Mouse (Mus musculus) intestine, embryonic 14.5 days (tissue): ENCODE results near the gene Hps5. TPM values are rescaled to one million over a fixed set of nuclear protein-coding genes. Genes with fewer than 3 reads are reported as not detected.
"Not testable (repeated sequence)": the region's sequence is repeated elsewhere in the genome, so short reads cannot be mapped to it uniquely, and the experiment has no call there.

Experiments
- ATAC-seq: fragments of 200-750 bp; cut with Nextera tagmentation; replicated peaks from 2 replicates; pipeline ENCODE4 v1.8.0; 2017; ENCODE audit warnings: low read depth, moderate number of reproducible peaks, moderate TSS enrichment, moderate library complexity; ENCODE audit not compliant: low FRiP score, low TSS enrichment
- DNase-seq: peaks from one replicate; pipeline ENCODE4 v3.0.0-alpha.2; 2018; ENCODE audit warnings: low spot score
- H3K27ac ChIP-seq: fragments of 300-500 bp; sonication (generic); 2 replicates; pipeline ENCODE4 v1.5.1; 2014; ENCODE audit warnings: low read depth, mild to moderate bottlenecking, control low read depth
- H3K27me3 ChIP-seq: fragments of 300-500 bp; sonication (generic); replicated peaks from 2 replicates; pipeline ENCODE4 v1.6.1; 2014; ENCODE audit warnings: low read length, control low read depth; ENCODE audit not compliant: control insufficient read depth, insufficient read depth
- H3K36me3 ChIP-seq: fragments of 300-500 bp; sonication (generic); 2 replicates; pipeline ENCODE4 v1.6.1; 2014; ENCODE audit warnings: low read length, control low read depth; ENCODE audit not compliant: control insufficient read depth, insufficient read depth
- H3K4me1 ChIP-seq: fragments of 300-500 bp; sonication (generic); replicated peaks from 2 replicates; pipeline ENCODE4 v1.6.1; 2014; ENCODE audit warnings: low read length, control low read depth, mixed read lengths; ENCODE audit not compliant: control insufficient read depth, insufficient read depth
- H3K4me2 ChIP-seq: fragments of 300-500 bp; sonication (generic); 2 replicates; pipeline ENCODE4 v1.6.1; 2014; ENCODE audit warnings: low read length
- H3K4me3 ChIP-seq: fragments of 300-500 bp; sonication (generic); 2 replicates; pipeline ENCODE4 v1.5.1; 2014; ENCODE audit warnings: low read depth, low read length, control low read depth, mixed read lengths
- H3K9ac ChIP-seq: fragments of 300-500 bp; sonication (generic); 2 replicates; pipeline ENCODE4 v1.6.1; 2014; ENCODE audit warnings: mild to moderate bottlenecking, low read length
- H3K9me3 ChIP-seq: fragments of 300-500 bp; sonication (generic); 2 replicates; pipeline ENCODE4 v1.6.1; 2016; ENCODE audit warnings: low read length, control low read depth; ENCODE audit not compliant: control insufficient read depth
- WGBS: fragments of 180-500 bp; shearing (Covaris S2); extraction: QIAGEN DNeasy Blood & Tissue Kit; methylation state at CpG from one replicate; pipeline ENCODE4 v1.1.7; 2014; 5-methylcytosine and 5-hydroxymethylcytosine counted together
- polyA plus RNA-seq: library from polyadenylated mRNA; unstranded; fragments of >200 nt; fragmentation: Nextera tagmentation; extraction: Ambion mirVana; gene quantifications from 2 replicates; pipeline ENCODE4 v1.2.1, GENCODE M21; 2014

The Hps5 gene
- polyA plus RNA-seq, 1 experiment from 2014 or later, result 18.8 TPM

DNA sequence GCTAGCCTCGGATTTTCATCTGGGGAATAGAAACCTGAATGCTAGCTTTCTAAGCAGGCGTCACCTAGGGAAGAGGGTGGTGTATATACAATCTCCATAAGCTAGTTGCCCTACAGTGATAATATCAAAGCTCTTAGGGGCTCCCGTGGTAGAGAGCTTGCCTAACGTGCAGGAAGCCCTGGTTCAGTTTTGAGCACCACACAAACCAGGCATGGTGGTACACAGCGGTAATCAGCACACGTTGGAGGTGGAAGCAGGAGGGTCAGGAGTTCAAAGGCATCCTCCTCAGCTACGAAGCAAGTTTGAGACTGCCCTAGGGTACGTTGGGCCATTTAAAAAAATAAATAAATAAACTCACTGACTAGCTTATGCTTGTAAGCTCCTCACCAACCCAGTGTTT is 35.8 kb upstream of the Hps5 start:
- 83% methylated on average over 8 of the region's 8 CpGs for WGBS
- no peak overlapping the region for H3K9ac ChIP-seq
- H3K4me1 ChIP-seq, result peaks cover 8% of the 10 kb centered on the region
- no peak overlapping the region for H3K4me3 ChIP-seq
- DNase-seq (no peak), ATAC-seq (no peak)
- H3K36me3 ChIP-seq, result no peaks in the 10 kb centered on the region
- no peak overlapping the region for H3K27ac ChIP-seq
- H3K4me2 ChIP-seq, result no peak overlapping the region
- H3K9me3 ChIP-seq, result no peaks in the 10 kb centered on the region
- no peaks in the 10 kb centered on the region for H3K27me3 ChIP-seq

- DNase-seq (no peak), ATAC-seq (no peak)
- Histone ChIP-seq H3K36me3 (no peaks in the 10 kb centered on the region), H3K4me3 (no peak overlapping the region), H3K27me3 (no peaks in the 10 kb centered on the region), H3K4me1 (peaks cover 8% of the 10 kb centered on the region), H3K4me2 (no peak overlapping the region), H3K9ac (no peak overlapping the region), H3K27ac (no peak overlapping the region), H3K9me3 (no peaks in the 10 kb centered on the region)
- 62% methylated on average over 13 of the region's 13 CpGs for WGBS
Observed at GRCm38 (mm10) chr7:46830799-46831590, 35.1 kb upstream of the Hps5 start.

DNA sequence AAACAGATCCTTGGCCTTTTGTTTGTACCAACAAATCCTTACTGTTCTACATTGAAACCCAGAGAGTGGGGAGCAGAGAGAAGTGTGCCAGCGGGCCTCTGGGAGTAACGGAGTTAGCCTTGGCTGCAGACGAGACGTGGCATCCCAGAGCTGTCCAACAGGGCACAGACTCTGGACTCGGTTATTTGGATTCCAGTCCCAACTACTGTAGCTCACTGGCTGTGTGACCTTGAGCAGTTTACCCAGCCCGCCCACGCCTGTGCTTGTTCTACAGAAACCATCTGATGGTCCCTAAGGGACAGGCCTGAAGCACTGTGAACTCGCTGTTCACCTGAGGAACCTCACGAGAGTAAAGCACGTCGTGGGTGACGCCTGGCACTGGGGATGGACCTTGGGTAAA is 34.0 kb upstream of the Hps5 start:
- Histone ChIP-seq H3K9me3 (no peaks in the 10 kb centered on the region), H3K36me3 (no peaks in the 10 kb centered on the region)
- ATAC-seq, result no peak

DNA sequence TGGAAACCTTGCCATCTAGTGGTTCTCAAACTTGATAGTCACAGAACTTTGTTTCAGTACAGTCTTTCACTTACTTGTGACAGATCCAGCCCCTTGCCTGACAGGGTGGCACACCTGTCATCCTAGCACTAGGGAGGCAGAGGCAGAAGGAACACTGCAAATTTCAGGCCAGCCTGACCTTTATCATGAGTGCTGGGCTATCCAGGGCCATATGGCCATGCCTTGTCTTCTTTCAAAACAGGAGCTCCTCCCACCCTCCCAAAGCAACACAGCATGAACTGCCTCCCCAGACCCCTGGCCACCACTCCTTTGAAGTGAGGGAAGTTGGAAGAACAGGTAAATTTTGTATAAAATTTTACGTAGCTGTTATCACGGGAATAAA is 31.9 kb upstream of the Hps5 start:
- Histone ChIP-seq H3K27me3 (no peaks in the 10 kb centered on the region), H3K4me3 (no peak overlapping the region), H3K4me2 (no peak overlapping the region), H3K36me3 (peaks cover 11% of the 10 kb centered on the region), H3K9me3 (no peaks in the 10 kb centered on the region), H3K27ac (no peak overlapping the region), H3K9ac (no peak overlapping the region), H3K4me1 (peaks cover 8% of the 10 kb centered on the region)
- no peak for ATAC-seq
- WGBS, result 91% methylated on average over 2 of the region's 2 CpGs
- DNase-seq, result no peak

More for the DNA sequence above, 34.0 kb upstream of the Hps5 start:
- Histone ChIP-seq H3K9ac (no peak overlapping the region), H3K4me2 (no peak overlapping the region), H3K4me1 (peaks cover 8% of the 10 kb centered on the region), H3K4me3 (no peak overlapping the region), H3K27ac (no peak overlapping the region), H3K27me3 (no peaks in the 10 kb centered on the region)
- 81% methylated on average over 12 of the region's 12 CpGs for WGBS
- DNase-seq, result no peak

GRCm38 (mm10) chr7:46827046-46827802 is 31.4 kb upstream of the Hps5 start:
- no peak overlapping the region for H3K4me2 ChIP-seq
- no peak overlapping the region for H3K4me3 ChIP-seq
- H3K4me1 ChIP-seq, result peaks cover 8% of the 10 kb centered on the region
- H3K9ac ChIP-seq, result no peak overlapping the region
- H3K36me3 ChIP-seq, result peaks cover 17% of the 10 kb centered on the region
- ATAC-seq (no peak), DNase-seq (no peak)
- no peaks in the 10 kb centered on the region for H3K9me3 ChIP-seq
- no peak overlapping the region for H3K27ac ChIP-seq
- 53% methylated on average over 20 of the region's 20 CpGs for WGBS
- no peaks in the 10 kb centered on the region for H3K27me3 ChIP-seq

GRCm38 (mm10) chr7:46820876-46821632 is 25.2 kb upstream of the Hps5 start:
- ATAC-seq, H3K9ac ChIP-seq, H3K4me1 ChIP-seq, H3K4me3 ChIP-seq, H3K27me3 ChIP-seq, DNase-seq, H3K4me2 ChIP-seq, H3K9me3 ChIP-seq, H3K27ac ChIP-seq: not testable (repeated sequence)
- H3K36me3 ChIP-seq, result peaks cover 66% of the 10 kb centered on the region
- WGBS, result 67% methylated on average over 15 of the region's 15 CpGs

DNA sequence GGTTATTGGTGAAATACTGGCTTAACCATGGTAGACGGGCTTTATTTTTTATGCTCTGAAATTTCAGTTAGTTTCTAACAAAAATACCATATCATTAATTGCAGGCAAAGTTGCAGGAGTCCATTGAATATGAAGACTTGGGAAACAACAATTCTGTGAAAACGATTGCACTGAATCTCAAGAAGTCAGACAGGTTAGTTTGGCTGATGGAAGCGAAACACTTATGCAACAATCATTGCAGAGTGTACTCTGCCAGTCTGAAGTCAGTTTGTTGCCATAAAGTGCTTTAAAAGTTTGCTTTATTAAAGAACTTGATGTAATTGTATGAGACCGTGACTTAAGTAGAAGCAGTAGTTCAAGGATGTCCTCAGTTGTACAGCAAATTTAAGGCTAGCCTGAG is 18.1 kb upstream of the Hps5 start:
- 90% methylated on average over 4 of the region's 4 CpGs for WGBS
- Histone ChIP-seq H3K4me3 (no peak overlapping the region), H3K36me3 (peaks cover 90% of the 10 kb centered on the region), H3K27me3 (no peaks in the 10 kb centered on the region), H3K9ac (no peak overlapping the region), H3K4me2 (no peak overlapping the region), H3K27ac (no peak overlapping the region), H3K4me1 (no peaks in the 10 kb centered on the region), H3K9me3 (no peaks in the 10 kb centered on the region)
- DNase-seq, result no peak
- no peak for ATAC-seq

DNA sequence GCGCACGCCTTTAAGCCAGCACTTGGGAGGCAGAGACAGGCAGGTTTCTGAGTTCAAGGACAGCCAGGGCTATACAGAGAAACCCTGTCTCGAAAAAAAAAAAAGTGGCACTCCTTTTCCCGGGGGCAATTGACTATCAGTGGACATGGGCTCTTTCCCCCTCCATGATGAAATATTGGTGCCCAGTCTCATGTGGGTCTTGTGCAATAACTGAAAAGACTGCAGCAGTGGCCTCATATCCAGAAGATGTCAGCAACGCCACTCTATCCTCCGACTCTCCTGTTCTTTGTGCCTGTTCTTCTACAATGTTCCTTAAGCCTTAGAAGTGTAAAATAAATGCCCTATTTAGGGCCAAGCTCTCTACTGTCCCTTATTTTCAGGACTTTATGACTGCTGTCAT is 14.5 kb upstream of the Hps5 start:
- DNase-seq (no peak), ATAC-seq (no peak)
- Histone ChIP-seq H3K27ac (no peak overlapping the region), H3K36me3 (peaks cover 90% of the 10 kb centered on the region), H3K9ac (no peak overlapping the region), H3K9me3 (no peaks in the 10 kb centered on the region), H3K4me2 (no peak overlapping the region), H3K4me3 (no peak overlapping the region), H3K27me3 (no peaks in the 10 kb centered on the region), H3K4me1 (no peaks in the 10 kb centered on the region)
- 97% methylated on average over 6 of the region's 6 CpGs for WGBS
